Mouse (Mus musculus): ENCODE results near the gene Tnfaip1.

- TF ChIP-seq GATA1 (IDR thresholded peaks at IDR 0.05; ENCODE audit: borderline replicate concordance, low read length) (no peak), FLI1 (IDR thresholded peaks at IDR 0.05; ENCODE audit: low read length) (no peak)
Measured at GRCm38 (mm10) chr11:78544449-78545111, 8.4 kb upstream of the Tnfaip1 start.
